Mouse (Mus musculus): ENCODE data around the gene U2af1l4.

GRCm38 (mm10) chr7:30566033-30566432 is 2.9 kb downstream of the U2af1l4 start:
- TF ChIP-seq POLR2A (IDR thresholded peaks at IDR 0.05; ENCODE audit: low read depth, low read length) (no peak), CTCF (IDR thresholded peaks at IDR 0.05; ENCODE audit: extremely low read depth, insufficient read depth, insufficient read length, insufficient replicate concordance) (no peak)
